Mouse (Mus musculus) C2C12 (cell line): ENCODE data around the gene AC124502.3. TPM values are rescaled to one million over a fixed set of nuclear protein-coding genes. Genes with fewer than 3 reads are reported as not detected.
A peak's percentile ranks its signal among the peaks of the same experiment; 100 is the strongest.
"Not testable (repeated sequence)": the region's sequence is repeated elsewhere in the genome, so short reads cannot be mapped to it uniquely, and the experiment has no call there.

ENCODE experiments used
- H3K27me3 ChIP-seq: one replicate; pipeline ENCODE4 v1.6.1; 2011; ENCODE audit not compliant: control insufficient read depth, insufficient read depth, insufficient read length
- H3K36me3 ChIP-seq: one replicate; pipeline ENCODE4 v1.6.1; 2011; ENCODE audit not compliant: control insufficient read depth, insufficient read depth
- H3K4me3 ChIP-seq: one replicate; pipeline ENCODE4 v1.5.1; 2011; ENCODE audit warnings: mild to moderate bottlenecking, control low read depth; ENCODE audit not compliant: poor library complexity, insufficient read depth, severe bottlenecking
- H3K79me2 ChIP-seq: one replicate; pipeline ENCODE4 v1.6.1; 2011; ENCODE audit not compliant: control insufficient read depth, insufficient read depth
- H3K79me3 ChIP-seq: one replicate; pipeline ENCODE4 v1.6.1; 2011; ENCODE audit warnings: low read depth, control low read depth
- H3ac ChIP-seq: one replicate; pipeline ENCODE3; 2011; ENCODE audit warnings: low read depth; ENCODE audit not compliant: control insufficient read depth, insufficient read length
- CEBPB ChIP-seq: IDR thresholded peaks from one replicate; pipeline ENCODE4 v1.6.1; 2011; ENCODE audit warnings: low read depth, mild to moderate bottlenecking, control low read depth, moderate library complexity
- CTCF ChIP-seq: IDR thresholded peaks from one replicate; pipeline ENCODE4 v1.5.1; 2011; ENCODE audit not compliant: control insufficient read depth, insufficient read depth, insufficient read length
- FOSL1 ChIP-seq: IDR thresholded peaks from one replicate; pipeline ENCODE4 v1.8.0; 2011; ENCODE audit warnings: mild to moderate bottlenecking, low read length; ENCODE audit not compliant: poor library complexity, insufficient read depth, severe bottlenecking
- MAX ChIP-seq: IDR thresholded peaks from one replicate; pipeline ENCODE4 v1.6.1; 2011; ENCODE audit warnings: mild to moderate bottlenecking, control low read depth
- MYOD1 ChIP-seq: IDR thresholded peaks from one replicate; pipeline ENCODE4 v1.6.1; 2011; ENCODE audit warnings: low read depth; ENCODE audit not compliant: control insufficient read depth, insufficient read length
- MYOG ChIP-seq: IDR thresholded peaks from one replicate; pipeline ENCODE4 v1.6.1; 2011; ENCODE audit not compliant: control insufficient read depth, insufficient read length; ENCODE audit errors: extremely low read depth
- USF1 ChIP-seq: IDR thresholded peaks from one replicate; pipeline ENCODE4 v1.6.1; 2011; ENCODE audit warnings: low read depth, mild to moderate bottlenecking, control low read depth, moderate library complexity
- polyA plus RNA-seq: library from polyadenylated mRNA; unstranded; fragments of >200 nt; fragmentation: generic; extraction: Trizol; gene quantifications from one replicate; pipeline ENCODE4 v1.2.1, GENCODE M21; 2012; ENCODE audit warnings: missing spikeins

AC124502.3 gene
- polyA plus RNA-seq, 1 experiment = 1.5 TPM

- no peaks in the 10 kb centered on the region for H3K36me3 ChIP-seq
- no peaks in the 10 kb centered on the region for H3K27me3 ChIP-seq
- TF ChIP-seq MYOG = no peak
- TF ChIP-seq FOSL1 = no peak
- no peak for TF ChIP-seq MYOD1
- TF ChIP-seq USF1 = no peak
- TF ChIP-seq CTCF = no peak
- no peak for TF ChIP-seq CEBPB
- TF ChIP-seq MAX = no peak
- peaks cover 7% of the 10 kb centered on the region for H3K79me2 ChIP-seq
- peak overlapping the region; percentile 64 for H3ac ChIP-seq
- H3K4me3 ChIP-seq = peak overlapping the region; percentile 38
- no peaks in the 10 kb centered on the region for H3K79me3 ChIP-seq
These were observed 45.5 kb downstream of the AC124502.3 start for GRCm38 (mm10) chr19:5083961-5084833.

DNA sequence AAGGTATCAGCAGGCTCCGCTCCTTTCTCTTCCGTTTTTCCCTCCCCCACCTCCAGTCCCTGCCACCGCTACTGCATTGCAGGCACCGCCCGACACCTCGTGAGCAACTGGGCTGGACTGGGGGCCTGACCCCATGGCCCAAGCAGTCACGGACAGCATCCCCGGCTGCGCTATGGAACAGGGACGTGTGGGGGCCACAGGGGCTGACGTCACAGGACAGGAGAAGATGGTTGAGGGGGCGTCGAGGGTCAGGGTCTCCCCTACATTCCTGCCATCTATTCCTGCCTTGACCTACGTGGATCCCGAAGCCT lies 46.1 kb downstream of the AC124502.3 start:
- Histone ChIP-seq H3K79me2 (peaks cover 13% of the 10 kb centered on the region), H3K27me3 (no peaks in the 10 kb centered on the region), H3K79me3 (no peaks in the 10 kb centered on the region), H3K36me3 (peaks cover 3% of the 10 kb centered on the region), H3K4me3 (peak overlapping the region; percentile 38), H3ac (peak overlapping the region; percentile 64)
- TF ChIP-seq MYOG = no peak
- no peak for TF ChIP-seq MAX
- TF ChIP-seq FOSL1 = no peak
- no peak for TF ChIP-seq CEBPB
- TF ChIP-seq USF1 = no peak
- TF ChIP-seq CTCF = no peak
- TF ChIP-seq MYOD1 = no peak

GRCm38 (mm10) chr19:5085145-5085863 lies 46.6 kb downstream of the AC124502.3 start, which contains the start of gene Tmem151a:
TSS of gene Tmem151a (minus strand) at chr19:5085531.
- no peaks in the 10 kb centered on the region for H3K79me3 ChIP-seq
- peak within 1 kb of the TSS; percentile 64 for H3ac ChIP-seq
- no peaks in the 10 kb centered on the region for H3K27me3 ChIP-seq
- peaks cover 3% of the 10 kb centered on the region for H3K36me3 ChIP-seq
- peak within 1 kb of the TSS; percentile 38 for H3K4me3 ChIP-seq
- H3K79me2 ChIP-seq = peaks cover 13% of the 10 kb centered on the region
- TF ChIP-seq FOSL1 (no peak), MYOG (no peak), USF1 (no peak), CEBPB (no peak), CTCF (no peak), MAX (no peak), MYOD1 (no peak)

- H3K27me3 ChIP-seq, H3K4me3 ChIP-seq, H3K79me3 ChIP-seq, H3K36me3 ChIP-seq, H3ac ChIP-seq: not testable (repeated sequence)
- H3K79me2 ChIP-seq = peaks cover 13% of the 10 kb centered on the region
These were observed 47.8 kb downstream of the AC124502.3 start for GRCm38 (mm10) chr19:5086533-5086932.

- no peak for TF ChIP-seq MYOD1
- peak; percentile 40 for TF ChIP-seq CTCF
- TF ChIP-seq FOSL1 = no peak
- no peak for TF ChIP-seq USF1
- TF ChIP-seq MAX = peak; percentile 66
- TF ChIP-seq MYOG = no peak
- Histone ChIP-seq H3K36me3 (peaks cover 3% of the 10 kb centered on the region), H3K79me2 (peaks cover 13% of the 10 kb centered on the region), H3ac (peak within 1 kb of the TSS; percentile 73), H3K4me3 (peak within 1 kb of the TSS; percentile 86), H3K79me3 (no peaks in the 10 kb centered on the region), H3K27me3 (no peaks in the 10 kb centered on the region)
These were observed 49.4 kb downstream of the AC124502.3 start, which contains the start of gene Yif1a for GRCm38 (mm10) chr19:5087884-5088728. TSS of gene Yif1a (plus strand) at chr19:5088538.
